Mouse (Mus musculus) v-Abl transformed pro-B cells (cell line): ENCODE results near the gene Banp.

Experiments used
- in situ Hi-C, 2 experiments: fragments of 400-800 bp; cut with MboI; formaldehyde crosslinking; loops; one replicate each; pipeline ENCODE4 v1.15.1; 2025; ENCODE audit not compliant: unreplicated experiment in 2 of 2

The Banp gene

GRCm38 (mm10) chr8:121968542-121968941 is 19.0 kb downstream of the Banp start:
- in situ Hi-C loops: no loop called here

- in situ Hi-C loops: no loop called here
Measured at GRCm38 (mm10) chr8:121970225-121970624, 20.7 kb downstream of the Banp start.

GRCm38 (mm10) chr8:121971488-121972058 is 22.0 kb downstream of the Banp start:
- in situ Hi-C loops: no loop called here

GRCm38 (mm10) chr8:121973906-121974305 is 24.4 kb downstream of the Banp start:
- in situ Hi-C loops: no loop called here

GRCm38 (mm10) chr8:121977819-121978590 is 28.5 kb downstream of the Banp start:
- in situ Hi-C loops: loop anchor here in 1 of 2 experiments (25.0 kb wide), 1 partner anchor 284 kb away; no protein-coding TSS in a partner anchor

- in situ Hi-C loops: loop anchor here in 1 of 2 experiments (25.0 kb wide), 1 partner anchor 284 kb away; no protein-coding TSS in a partner anchor
Measured at GRCm38 (mm10) chr8:121978670-121979069, 29.1 kb downstream of the Banp start.

GRCm38 (mm10) chr8:121980792-121981519 is 31.4 kb downstream of the Banp start:
- in situ Hi-C loops: loop anchor here (10.0 to 25.0 kb wide), 2 partner anchors 274 to 281 kb away; no protein-coding TSS in a partner anchor

- in situ Hi-C loops: loop anchor here (10.0 to 25.0 kb wide), 2 partner anchors 273 to 281 kb away; no protein-coding TSS in a partner anchor
Measured at GRCm38 (mm10) chr8:121981520-121981895, 32.0 kb downstream of the Banp start.

GRCm38 (mm10) chr8:121985673-121986072 is 36.1 kb downstream of the Banp start:
- in situ Hi-C loops: loop anchor here (10.0 to 25.0 kb wide), 2 partner anchors 269 to 277 kb away; no protein-coding TSS in a partner anchor

- in situ Hi-C loops: loop anchor here (10.0 to 25.0 kb wide), 2 partner anchors 267 to 274 kb away; no protein-coding TSS in a partner anchor
Measured at GRCm38 (mm10) chr8:121987892-121988291, 38.3 kb downstream of the Banp start.

GRCm38 (mm10) chr8:121990506-121991255 is 41.1 kb downstream of the Banp start:
- in situ Hi-C loops: loop anchor here in 1 of 2 experiments (25.0 kb wide), 1 partner anchor 272 kb away; no protein-coding TSS in a partner anchor

GRCm38 (mm10) chr8:121991611-121992010 is 42.1 kb downstream of the Banp start:
- in situ Hi-C loops: loop anchor here in 1 of 2 experiments (25.0 kb wide), 1 partner anchor 271 kb away; no protein-coding TSS in a partner anchor

GRCm38 (mm10) chr8:121992911-121993310 is 43.4 kb downstream of the Banp start:
- in situ Hi-C loops: loop anchor here in 1 of 2 experiments (25.0 kb wide), 1 partner anchor 269 kb away; no protein-coding TSS in a partner anchor

- in situ Hi-C loops: loop anchor here in 1 of 2 experiments (25.0 kb wide), 1 partner anchor 267 kb away; no protein-coding TSS in a partner anchor
Measured at GRCm38 (mm10) chr8:121995112-121995511, 45.6 kb downstream of the Banp start.

- in situ Hi-C loops: loop anchor here in 1 of 2 experiments (25.0 kb wide), 1 partner anchor 266 kb away; no protein-coding TSS in a partner anchor
Measured at GRCm38 (mm10) chr8:121995895-121996294, 46.3 kb downstream of the Banp start.

GRCm38 (mm10) chr8:121998631-121999030 is 49.1 kb downstream of the Banp start:
- in situ Hi-C loops: loop anchor here in 1 of 2 experiments (25.0 kb wide), 1 partner anchor 264 kb away; no protein-coding TSS in a partner anchor

- in situ Hi-C loops: loop anchor here in 1 of 2 experiments (25.0 kb wide), 1 partner anchor 263 kb away; no protein-coding TSS in a partner anchor
Measured at GRCm38 (mm10) chr8:121999211-121999610, 49.7 kb downstream of the Banp start.

- in situ Hi-C loops: no loop called here
Measured at GRCm38 (mm10) chr8:122001339-122002115, 52.0 kb downstream of the Banp start.

GRCm38 (mm10) chr8:122003646-122004045 is 54.1 kb downstream of the Banp start:
- in situ Hi-C loops: no loop called here
